Mouse (Mus musculus) left cerebral cortex, postnatal 14 days (tissue): ENCODE measurements at regions not wholly inside any gene's neighbourhood (a gene's known extent, or its start where the extent isn't known, plus 50 kb on each side); places are given as distances from the start of the nearest gene placed in this dataset.
A peak's percentile ranks its signal among the peaks of the same experiment; 100 is the strongest.

Source experiments
- DNase-seq, 2 experiments: peaks; one replicate each; pipeline ENCODE4 v3.0.0; 2021 to 2022; ENCODE audit warnings: low spot score in 2 of 2, mixed read lengths in 1 of 2
- intact Hi-C: fragments of 180-260 bp; cut with DNase I; formaldehyde crosslinking; loops from one replicate; pipeline ENCODE4 v1.15.1; 2025

- DNase-seq, result peak; percentile 22 to 60
Measured at GRCm38 (mm10) chr14:83638306-83638705, 805.1 kb upstream of the Pcdh17 start.

GRCm38 (mm10) chr14:83639813-83640481 lies 803.4 kb upstream of the Pcdh17 start:
- intact Hi-C loops, result no loop called here
- DNase-seq, result peak in 1 of 2 experiments; percentile 6

More at GRCm38 (mm10) chr14:83638306-83638705, 805.1 kb upstream of the Pcdh17 start:
- intact Hi-C loops, result no loop called here

GRCm38 (mm10) chr14:83648643-83649042 lies 794.7 kb upstream of the Pcdh17 start:
- intact Hi-C loops, result no loop called here
- no peak for DNase-seq

- no peak for DNase-seq
- intact Hi-C loops, result no loop called here
Measured at GRCm38 (mm10) chr14:83664065-83664464, 779.3 kb upstream of the Pcdh17 start.
